Mouse (Mus musculus) embryonic facial prominence, embryonic 12.5 days (tissue): Measurements from ENCODE around the gene Ntrk1. TPM values are rescaled to one million over a fixed set of nuclear protein-coding genes. Genes with fewer than 3 reads are reported as not detected.
A peak's percentile ranks its signal among the peaks of the same experiment; 100 is the strongest.

Source experiments
- ATAC-seq: fragments of 200-750 bp; cut with Nextera tagmentation; 2 replicates; pipeline ENCODE4 v1.8.0; 2017; ENCODE audit not compliant: insufficient number of reproducible peaks, insufficient read depth, low FRiP score, low TSS enrichment
- H3K27ac ChIP-seq: fragments of 300-500 bp; sonication (generic); 2 replicates; pipeline ENCODE4 v1.5.1; 2016; ENCODE audit warnings: mild to moderate bottlenecking
- H3K27me3 ChIP-seq: fragments of 300-500 bp; sonication (generic); 2 replicates; pipeline ENCODE4 v1.6.1; 2016; ENCODE audit warnings: mild to moderate bottlenecking, moderate library complexity
- H3K36me3 ChIP-seq: fragments of 300-500 bp; sonication (generic); 2 replicates; pipeline ENCODE4 v1.6.1; 2016; ENCODE audit warnings: mild to moderate bottlenecking
- H3K4me1 ChIP-seq: fragments of 300-500 bp; sonication (generic); 2 replicates; pipeline ENCODE4 v1.6.1; 2016
- H3K4me2 ChIP-seq: fragments of 300-500 bp; sonication (generic); replicated peaks from 2 replicates; pipeline ENCODE4 v1.6.1; 2016; ENCODE audit warnings: mild to moderate bottlenecking, moderate library complexity
- H3K4me3 ChIP-seq: fragments of 300-500 bp; sonication (generic); 2 replicates; pipeline ENCODE4 v1.5.1; 2016; ENCODE audit warnings: mild to moderate bottlenecking
- H3K9ac ChIP-seq: fragments of 300-500 bp; sonication (generic); 2 replicates; pipeline ENCODE4 v1.6.1; 2016; ENCODE audit warnings: mild to moderate bottlenecking, moderate library complexity
- H3K9me3 ChIP-seq: fragments of 300-500 bp; sonication (generic); 2 replicates; pipeline ENCODE4 v1.6.1; 2016; ENCODE audit warnings: mild to moderate bottlenecking, moderate library complexity
- WGBS: fragments of 180-500 bp; shearing (Covaris S2); methylation state at CpG from one replicate; pipeline ENCODE4 v1.1.7; 2016; 5-methylcytosine and 5-hydroxymethylcytosine counted together
- polyA plus RNA-seq: library from polyadenylated mRNA; unstranded; fragments of >200 nt; fragmentation: Nextera tagmentation; extraction: Ambion mirVana; gene quantifications from 2 replicates; pipeline ENCODE4 v1.2.1, GENCODE M21; 2016

The Ntrk1 gene
- polyA plus RNA-seq, 1 experiment from 2014 or later = 40.0 TPM

DNA sequence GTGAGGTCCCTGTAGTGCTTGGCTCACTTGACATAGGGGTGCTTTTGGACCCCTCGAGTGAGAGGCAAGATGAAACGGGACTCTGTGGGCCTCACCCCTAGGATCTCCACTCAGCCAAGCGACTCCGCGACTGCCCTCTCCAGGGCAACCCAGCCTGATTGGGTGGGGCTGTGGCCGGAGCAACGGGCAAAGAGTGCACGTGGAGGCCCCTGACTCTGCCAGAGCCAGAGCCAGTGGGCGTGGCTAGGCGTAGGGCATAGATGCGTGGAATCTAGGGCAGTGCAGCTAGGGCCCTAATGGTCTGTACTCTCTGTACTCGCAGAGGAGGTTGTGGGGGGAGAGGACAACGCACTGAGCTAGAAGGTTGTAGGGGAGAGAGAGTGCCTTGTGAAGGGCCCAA is 46.5 kb downstream of the Ntrk1 start, which contains the start of gene Lrrc71:
Gene Lrrc71 (minus strand): TSS at position 195 of the 400 bp plus-strand sequence.
- ATAC-seq = no peak

DNA sequence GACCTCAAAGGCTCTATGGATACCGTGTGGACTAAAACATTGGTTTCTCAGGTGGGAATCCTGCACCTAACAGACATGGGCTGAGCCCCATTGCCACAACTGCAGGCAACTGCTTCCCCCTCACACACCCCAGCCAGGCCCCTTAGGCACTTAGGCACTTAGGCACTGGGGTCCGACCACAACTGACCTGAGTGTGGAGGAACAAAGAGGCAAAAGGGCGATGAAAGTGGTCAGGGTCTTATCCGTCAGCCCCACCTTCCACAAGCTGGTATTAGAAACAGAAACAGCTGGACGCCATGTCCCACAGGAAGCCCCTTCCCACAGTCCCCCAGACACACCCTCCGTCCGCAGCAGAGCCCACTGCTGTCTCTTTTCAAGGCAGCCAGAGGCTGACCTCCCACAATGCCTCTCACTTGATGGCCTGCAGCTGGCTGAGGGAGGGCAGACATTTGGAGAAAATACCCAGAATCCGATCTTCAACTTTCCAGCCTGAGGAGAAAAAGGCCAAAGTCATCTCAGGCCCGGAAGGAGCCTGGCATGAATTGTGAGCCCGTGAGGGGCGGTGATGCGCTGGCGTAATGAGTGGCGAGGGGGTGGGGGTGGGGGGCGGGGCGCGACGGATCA is 49.8 kb downstream of the Ntrk1 start:
- Histone ChIP-seq H3K4me2 (peak overlapping the region; percentile 41), H3K27ac (0 out of 2 replicates have a peak overlapping the region, but pooled peaks have one; percentile 18), H3K9me3 (no peaks in the 10 kb centered on the region), H3K4me1 (peaks cover 17% of the 10 kb centered on the region), H3K36me3 (0 out of 2 replicates have a peak, but pooled peaks cover 3% of the 10 kb centered on the region), H3K4me3 (0 out of 2 replicates have a peak overlapping the region, but pooled peaks have one; percentile 12), H3K9ac (peak overlapping the region; percentile 21; the same call in 1 of the 2 replicates), H3K27me3 (no peaks in the 10 kb centered on the region)
- 21% methylated on average over 18 of the region's 18 CpGs for WGBS
- ATAC-seq = no peak

More for the DNA sequence above, 46.5 kb downstream of the Ntrk1 start, which contains the start of gene Lrrc71:
- no peaks in the 10 kb centered on the region for H3K9me3 ChIP-seq
- H3K9ac ChIP-seq = no peak within 1 kb of the TSS; the same call in 1 of the 2 replicates
- H3K4me3 ChIP-seq = no peak within 1 kb of the TSS
- H3K4me2 ChIP-seq = no peak within 1 kb of the TSS
- peaks cover 17% of the 10 kb centered on the region for H3K4me1 ChIP-seq
- H3K27ac ChIP-seq = no peak within 1 kb of the TSS
- H3K27me3 ChIP-seq = no peaks in the 10 kb centered on the region
- WGBS = 47% methylated on average over 13 of the region's 13 CpGs
- H3K36me3 ChIP-seq = 0 out of 2 replicates have a peak, but pooled peaks cover 3% of the 10 kb centered on the region

DNA sequence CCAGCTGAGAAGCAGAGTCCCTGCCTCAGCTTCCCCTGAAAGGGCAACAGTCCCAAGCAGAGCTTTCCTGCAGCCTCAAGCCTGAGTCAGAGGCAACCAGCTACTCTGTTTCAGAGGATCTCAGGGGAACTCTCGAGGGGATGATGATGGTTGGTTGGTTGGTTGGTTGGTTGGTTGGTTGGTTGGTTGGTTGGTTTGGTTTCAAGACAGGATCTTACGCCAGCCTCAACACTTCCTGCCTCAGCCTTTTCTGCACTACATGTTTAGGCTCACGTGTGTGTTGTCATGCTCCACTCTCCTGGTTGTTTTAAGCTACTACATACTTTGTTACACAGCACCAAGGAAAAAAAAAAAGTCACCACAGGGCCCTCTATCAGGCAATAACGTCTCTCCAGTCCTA is 51.0 kb downstream of the Ntrk1 start:
- Histone ChIP-seq H3K27me3 (no peaks in the 10 kb centered on the region), H3K27ac (no peak overlapping the region), H3K4me2 (no peak overlapping the region), H3K4me3 (no peak overlapping the region), H3K36me3 (peaks cover 9% of the 10 kb centered on the region), H3K9ac (no peak overlapping the region), H3K4me1 (peaks cover 17% of the 10 kb centered on the region), H3K9me3 (no peaks in the 10 kb centered on the region)
- 87% methylated on average over 4 of the region's 4 CpGs for WGBS
- ATAC-seq = no peak

- no peak overlapping the region for H3K4me3 ChIP-seq
- H3K4me1 ChIP-seq = peaks cover 13% of the 10 kb centered on the region
- 87% methylated on average over 16 of the region's 16 CpGs for WGBS
- no peak overlapping the region for H3K27ac ChIP-seq
- no peak overlapping the region for H3K9ac ChIP-seq
- H3K36me3 ChIP-seq = peaks cover 19% of the 10 kb centered on the region
- H3K27me3 ChIP-seq = no peaks in the 10 kb centered on the region
- no peaks in the 10 kb centered on the region for H3K9me3 ChIP-seq
- H3K4me2 ChIP-seq = no peak overlapping the region
- ATAC-seq = no peak
Measured at GRCm38 (mm10) chr3:87742735-87743134, 52.2 kb downstream of the Ntrk1 start.

- 78% methylated on average over 3 of the region's 3 CpGs for WGBS
- Histone ChIP-seq H3K27ac (no peak overlapping the region), H3K9me3 (no peaks in the 10 kb centered on the region), H3K36me3 (peaks cover 26% of the 10 kb centered on the region), H3K27me3 (no peaks in the 10 kb centered on the region), H3K4me2 (no peak overlapping the region), H3K9ac (no peak overlapping the region), H3K4me3 (no peak overlapping the region), H3K4me1 (peaks cover 13% of the 10 kb centered on the region)
- ATAC-seq = no peak
Measured at GRCm38 (mm10) chr3:87742013-87742412, 52.9 kb downstream of the Ntrk1 start.

DNA sequence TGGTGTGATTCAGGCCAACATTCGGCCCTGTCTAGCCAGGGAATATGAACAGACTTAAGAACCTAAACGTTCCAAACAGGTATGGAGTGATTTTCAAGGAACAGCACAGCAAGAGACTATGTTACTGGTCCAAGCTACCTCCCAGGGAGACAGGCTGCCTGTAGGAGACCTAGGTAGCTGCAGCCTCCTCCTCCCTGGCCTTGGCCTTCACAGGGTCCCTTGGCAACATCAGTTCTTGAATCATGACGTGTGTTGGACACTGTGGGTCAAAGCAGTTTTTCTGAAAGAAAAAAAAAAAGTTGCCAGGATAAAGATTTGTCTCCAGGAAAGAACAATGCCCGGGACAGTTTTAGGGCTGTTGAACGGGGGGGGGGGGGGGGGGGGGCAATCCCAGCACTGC is 56.1 kb downstream of the Ntrk1 start:
- WGBS = 87% methylated on average over 5 of the region's 5 CpGs
- no peaks in the 10 kb centered on the region for H3K4me1 ChIP-seq

DNA sequence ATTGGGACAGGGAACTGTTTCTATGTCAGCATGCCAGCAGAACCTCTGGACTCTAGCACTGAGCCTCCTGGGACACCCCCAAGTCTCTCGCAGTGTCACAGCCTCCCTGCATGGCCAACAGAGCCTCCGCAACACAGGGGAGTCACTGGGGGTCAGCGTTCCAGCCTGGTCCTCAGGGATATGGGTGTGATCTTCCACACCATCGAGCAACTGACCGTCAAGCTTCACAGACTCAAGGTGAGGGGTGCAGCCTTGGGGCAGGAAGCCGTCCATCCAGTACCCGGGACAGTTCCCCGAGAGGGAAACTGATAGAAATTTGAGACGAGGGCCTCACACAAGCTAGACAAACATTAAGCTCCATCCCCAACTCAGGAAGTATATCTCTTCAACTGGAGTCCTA is 59.6 kb downstream of the Ntrk1 start:
- no peak overlapping the region for H3K4me3 ChIP-seq
- ATAC-seq = no peak
- H3K4me1 ChIP-seq = no peaks in the 10 kb centered on the region
- no peak overlapping the region for H3K9ac ChIP-seq
- peaks cover 87% of the 10 kb centered on the region for H3K36me3 ChIP-seq
- H3K27me3 ChIP-seq = no peaks in the 10 kb centered on the region
- H3K4me2 ChIP-seq = no peak overlapping the region
- H3K27ac ChIP-seq = no peak overlapping the region
- H3K9me3 ChIP-seq = no peaks in the 10 kb centered on the region
- WGBS = 66% methylated on average over 9 of the region's 9 CpGs

More for the DNA sequence above, 56.1 kb downstream of the Ntrk1 start:
- H3K4me3 ChIP-seq = no peak overlapping the region
- no peak overlapping the region for H3K4me2 ChIP-seq
- H3K27ac ChIP-seq = no peak overlapping the region
- no peaks in the 10 kb centered on the region for H3K27me3 ChIP-seq
- no peaks in the 10 kb centered on the region for H3K9me3 ChIP-seq
- H3K9ac ChIP-seq = no peak overlapping the region
- H3K36me3 ChIP-seq = peaks cover 56% of the 10 kb centered on the region
- ATAC-seq = no peak

- peaks cover 94% of the 10 kb centered on the region for H3K36me3 ChIP-seq
- H3K9me3 ChIP-seq = no peaks in the 10 kb centered on the region
- 85% methylated on average over 11 of the region's 11 CpGs for WGBS
Measured at GRCm38 (mm10) chr3:87733984-87734761, 60.8 kb downstream of the Ntrk1 start.

GRCm38 (mm10) chr3:87733098-87733497 is 61.9 kb downstream of the Ntrk1 start:
- Histone ChIP-seq H3K4me2 (no peak overlapping the region), H3K4me3 (no peak overlapping the region), H3K36me3 (peaks cover 96% of the 10 kb centered on the region), H3K9me3 (no peaks in the 10 kb centered on the region), H3K4me1 (no peaks in the 10 kb centered on the region), H3K27ac (no peak overlapping the region), H3K27me3 (no peaks in the 10 kb centered on the region), H3K9ac (no peak overlapping the region)
- no peak for ATAC-seq
- 82% methylated on average over 4 of the region's 4 CpGs for WGBS

More at GRCm38 (mm10) chr3:87733984-87734761, 60.8 kb downstream of the Ntrk1 start:
- Histone ChIP-seq H3K4me2 (no peak overlapping the region), H3K27me3 (no peaks in the 10 kb centered on the region), H3K4me3 (no peak overlapping the region), H3K4me1 (no peaks in the 10 kb centered on the region), H3K27ac (no peak overlapping the region), H3K9ac (no peak overlapping the region)
- no peak for ATAC-seq

- H3K4me3 ChIP-seq = no peak overlapping the region
- ATAC-seq = no peak
- no peaks in the 10 kb centered on the region for H3K9me3 ChIP-seq
- WGBS = 84% methylated on average over 6 of the region's 6 CpGs
- H3K9ac ChIP-seq = no peak overlapping the region
- no peak overlapping the region for H3K27ac ChIP-seq
- H3K4me2 ChIP-seq = no peak overlapping the region
- no peaks in the 10 kb centered on the region for H3K4me1 ChIP-seq
- H3K27me3 ChIP-seq = no peaks in the 10 kb centered on the region
- H3K36me3 ChIP-seq = peaks cover 94% of the 10 kb centered on the region
Measured at GRCm38 (mm10) chr3:87728696-87729095, 66.3 kb downstream of the Ntrk1 start.
